Mouse (Mus musculus): Measurements from ENCODE around the gene Eif3i.

Gene Eif3i

GRCm38 (mm10) chr4:129542592-129543141, 57.8 kb downstream of the Eif3i start, which contains the start of gene Hdac1:
Gene Hdac1 (minus strand): TSS chr4:129542713.
- WGBS, result under 1% methylated on average over 46 of the region's 46 CpGs
